Mouse (Mus musculus): ENCODE results near the gene Qrich2. TPM values are rescaled to one million over a fixed set of nuclear protein-coding genes. Genes with fewer than 3 reads are reported as not detected.
A peak's percentile ranks its signal among the peaks of the same experiment; 100 is the strongest.

Qrich2 gene
- polyA plus RNA-seq, 1 experiment from 2014 or later, result not detected

DNA sequence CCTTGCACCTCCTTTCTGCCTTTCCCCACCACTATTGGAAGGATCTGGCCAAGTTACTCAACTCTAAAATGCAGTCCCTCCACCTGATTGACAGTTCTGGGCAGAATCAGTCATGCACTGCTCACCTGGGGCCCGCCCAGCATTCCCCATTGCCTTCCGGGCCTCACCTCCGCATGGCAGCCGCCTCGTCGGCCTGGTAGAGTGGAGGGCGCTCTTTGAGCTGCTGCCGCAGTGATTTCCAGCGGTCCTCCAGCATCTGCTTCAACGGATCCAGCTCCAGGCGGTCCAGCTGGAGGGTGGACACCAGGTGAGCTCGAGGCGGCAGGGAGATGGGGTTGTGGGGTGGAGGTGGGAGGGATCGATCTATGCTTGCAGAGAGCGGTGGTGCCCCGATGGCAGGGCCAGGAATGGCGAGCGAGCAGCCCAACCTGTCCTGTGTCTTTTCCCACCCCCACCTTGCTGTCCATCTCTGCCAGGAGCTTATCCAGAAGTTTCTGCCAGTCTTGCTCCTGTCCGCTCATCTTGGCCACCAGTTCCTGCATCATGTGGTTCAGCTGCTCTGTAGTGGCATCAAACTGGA is 19.6 kb downstream of the Qrich2 start:
- Histone ChIP-seq H3K4me2 (ENCODE audit: low read depth, low read length, severe bottlenecking) (no peak overlapping the region), H3K27ac (ENCODE audit: low read depth, low read length) (no peak overlapping the region), H3K4me3 (ENCODE audit: low read depth, low read length) (no peak overlapping the region), H3K36me3 (ENCODE audit: control insufficient read depth, insufficient read depth, low read length) (no peaks in the 10 kb centered on the region), H3K9me3 (ENCODE audit: control insufficient read depth, low read length) (no peaks in the 10 kb centered on the region), H3K9ac (ENCODE audit: low read length) (no peak overlapping the region), H3K4me1 (replicated peaks; ENCODE audit: control insufficient read depth, insufficient read depth, low read length) (0 out of 2 replicates have a peak, but pooled peaks cover 1% of the 10 kb centered on the region), H3K27me3 (ENCODE audit: control insufficient read depth, insufficient read depth, low read length) (peaks cover 7% of the 10 kb centered on the region)
- no peak for DNase-seq (ENCODE audit: low spot score)
- 0 out of 2 replicates have a peak, but pooled peaks have one; percentile 15 for ATAC-seq (replicated peaks; ENCODE audit: low FRiP score)
- 14% methylated on average over 19 of the region's 19 CpGs for WGBS

DNA sequence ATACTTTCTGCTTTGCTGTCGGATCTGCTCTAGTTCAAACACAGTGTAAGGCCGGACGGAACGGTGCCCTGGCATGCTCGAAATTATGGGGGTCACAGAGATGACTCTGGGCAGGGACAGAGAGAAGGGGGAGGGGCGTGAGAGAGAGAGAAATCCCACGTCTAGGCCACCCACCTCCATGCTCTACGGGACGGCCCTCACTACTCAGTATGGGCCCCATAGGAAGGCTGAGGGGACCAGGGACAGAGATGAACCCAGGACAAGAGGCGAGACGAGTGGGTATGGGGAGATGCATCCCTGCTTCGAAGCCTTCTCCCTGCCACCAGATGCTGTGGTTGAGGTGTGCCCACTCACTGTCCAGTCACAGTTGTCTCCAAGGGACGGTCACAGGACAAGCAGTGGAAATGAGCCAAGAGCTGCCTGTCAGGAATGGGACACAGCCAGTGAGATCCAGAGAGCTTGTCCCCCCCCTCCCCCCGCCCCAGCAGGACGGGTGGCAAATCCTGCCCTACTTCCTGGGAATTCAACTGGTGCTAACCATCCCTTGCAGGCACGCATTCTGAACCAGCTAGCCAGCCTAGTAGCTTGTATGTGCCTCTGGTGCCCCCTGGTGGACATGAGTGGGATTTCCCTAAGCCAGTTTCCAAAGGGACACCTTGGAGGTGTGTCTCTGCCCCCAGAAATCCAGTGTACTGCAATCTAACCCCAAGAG is 20.3 kb downstream of the Qrich2 start:
- Histone ChIP-seq H3K27me3 (ENCODE audit: control insufficient read depth, insufficient read depth, low read length) (peaks cover 7% of the 10 kb centered on the region), H3K4me3 (ENCODE audit: low read depth, low read length) (no peak overlapping the region), H3K27ac (ENCODE audit: low read depth, low read length) (no peak overlapping the region), H3K4me2 (ENCODE audit: low read depth, low read length, severe bottlenecking) (no peak overlapping the region), H3K36me3 (ENCODE audit: control insufficient read depth, insufficient read depth, low read length) (no peaks in the 10 kb centered on the region), H3K9ac (ENCODE audit: low read length) (no peak overlapping the region), H3K9me3 (ENCODE audit: control insufficient read depth, low read length) (no peaks in the 10 kb centered on the region), H3K4me1 (replicated peaks; ENCODE audit: control insufficient read depth, insufficient read depth, low read length) (0 out of 2 replicates have a peak, but pooled peaks cover 1% of the 10 kb centered on the region)
- WGBS, result 32% methylated on average over 16 of the region's 16 CpGs
- ATAC-seq (replicated peaks; ENCODE audit: low FRiP score) (peak; percentile 30), DNase-seq (ENCODE audit: low spot score) (peak; percentile 97)

DNA sequence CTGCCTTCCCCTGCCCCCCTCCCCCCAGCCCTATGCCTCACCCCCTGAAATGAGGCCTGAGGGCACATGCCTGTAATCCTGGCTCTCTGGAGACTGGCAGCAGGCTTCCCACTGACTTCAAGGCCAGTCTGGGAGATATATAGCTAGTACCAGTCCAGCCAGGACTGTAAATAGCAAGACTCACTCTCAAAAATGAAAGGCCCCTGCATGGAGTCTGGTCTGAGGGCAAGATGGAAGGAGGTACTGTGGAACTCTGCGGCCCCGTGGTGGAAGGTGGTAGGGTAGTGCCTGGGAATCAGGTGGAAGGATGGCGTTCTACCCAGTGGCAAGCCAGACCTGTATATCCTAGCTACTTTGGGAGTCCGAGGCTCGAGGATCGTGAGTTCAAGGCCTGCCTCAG is 22.1 kb downstream of the Qrich2 start:
- no peak for ATAC-seq (replicated peaks; ENCODE audit: low FRiP score)
- 0 out of 2 replicates have a peak, but pooled peaks cover 1% of the 10 kb centered on the region for H3K4me1 ChIP-seq (replicated peaks; ENCODE audit: control insufficient read depth, insufficient read depth, low read length)

DNA sequence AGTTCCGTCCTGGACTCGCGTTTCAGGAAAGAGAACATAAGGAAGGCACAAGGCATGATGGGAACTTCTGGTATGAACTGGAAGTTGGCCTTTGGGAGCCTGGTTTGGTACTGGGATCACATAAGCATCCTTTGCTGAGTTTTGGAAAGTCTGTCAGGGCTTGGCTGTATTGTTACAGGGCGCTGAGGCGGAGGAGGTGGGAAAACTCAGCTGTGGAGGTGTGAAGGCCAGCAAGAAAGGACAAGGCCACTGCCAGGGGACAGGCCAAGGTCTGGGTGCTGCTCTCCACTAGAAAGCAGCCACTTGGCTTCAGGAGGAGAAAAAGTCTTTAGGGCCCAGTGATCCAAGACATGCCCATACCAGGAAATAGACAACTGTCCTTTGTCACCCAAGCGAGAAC is 22.7 kb downstream of the Qrich2 start:
- no peak overlapping the region for H3K4me3 ChIP-seq (ENCODE audit: low read depth, low read length)

More for the DNA sequence above, 22.1 kb downstream of the Qrich2 start:
- 0 out of 2 replicates have a peak, but pooled peaks cover 2% of the 10 kb centered on the region for H3K36me3 ChIP-seq (ENCODE audit: control insufficient read depth, insufficient read depth, low read length)
- H3K4me2 ChIP-seq (ENCODE audit: low read depth, low read length, severe bottlenecking), result no peak overlapping the region
- no peaks in the 10 kb centered on the region for H3K9me3 ChIP-seq (ENCODE audit: control insufficient read depth, low read length)
- WGBS, result 82% methylated on average over 6 of the region's 6 CpGs
- DNase-seq (ENCODE audit: low spot score), result no peak
- peaks cover 7% of the 10 kb centered on the region for H3K27me3 ChIP-seq (ENCODE audit: control insufficient read depth, insufficient read depth, low read length)
- H3K4me3 ChIP-seq (ENCODE audit: low read depth, low read length), result no peak overlapping the region
- no peak overlapping the region for H3K9ac ChIP-seq (ENCODE audit: low read length)
- no peak overlapping the region for H3K27ac ChIP-seq (ENCODE audit: low read depth, low read length)

DNA sequence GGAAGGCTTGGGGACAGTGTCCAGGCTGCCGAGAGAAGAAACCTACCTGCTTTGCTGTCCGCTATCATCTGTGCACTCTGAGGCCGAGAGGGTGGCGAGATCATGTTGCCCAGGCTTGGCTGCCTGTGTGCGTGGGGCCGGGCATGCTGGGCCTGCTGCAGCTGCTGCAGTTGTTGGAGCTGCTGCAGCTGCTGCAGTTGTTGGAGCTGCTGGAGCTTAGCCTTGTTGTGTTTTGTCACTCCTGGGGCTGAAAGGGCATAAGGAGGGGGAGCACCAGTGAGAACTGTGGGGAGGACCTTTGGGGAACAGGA is 23.2 kb downstream of the Qrich2 start:
- Histone ChIP-seq H3K9me3 (ENCODE audit: control insufficient read depth, low read length) (no peaks in the 10 kb centered on the region), H3K4me2 (ENCODE audit: low read depth, low read length, severe bottlenecking) (no peak overlapping the region), H3K9ac (ENCODE audit: low read length) (no peak overlapping the region), H3K4me3 (ENCODE audit: low read depth, low read length) (no peak overlapping the region), H3K36me3 (ENCODE audit: control insufficient read depth, insufficient read depth, low read length) (0 out of 2 replicates have a peak, but pooled peaks cover 2% of the 10 kb centered on the region), H3K27ac (ENCODE audit: low read depth, low read length) (no peak overlapping the region), H3K4me1 (replicated peaks; ENCODE audit: control insufficient read depth, insufficient read depth, low read length) (0 out of 2 replicates have a peak, but pooled peaks cover 1% of the 10 kb centered on the region), H3K27me3 (ENCODE audit: control insufficient read depth, insufficient read depth, low read length) (peaks cover 7% of the 10 kb centered on the region)
- DNase-seq (ENCODE audit: low spot score), result no peak
- ATAC-seq (replicated peaks; ENCODE audit: low FRiP score), result no peak
- WGBS, result 78% methylated on average over 6 of the region's 6 CpGs

More for the DNA sequence above, 22.7 kb downstream of the Qrich2 start:
- 87% methylated on average over 6 of the region's 6 CpGs for WGBS
- H3K4me1 ChIP-seq (replicated peaks; ENCODE audit: control insufficient read depth, insufficient read depth, low read length), result 0 out of 2 replicates have a peak, but pooled peaks cover 1% of the 10 kb centered on the region
- H3K9ac ChIP-seq (ENCODE audit: low read length), result no peak overlapping the region
- 0 out of 2 replicates have a peak, but pooled peaks cover 2% of the 10 kb centered on the region for H3K36me3 ChIP-seq (ENCODE audit: control insufficient read depth, insufficient read depth, low read length)
- H3K27me3 ChIP-seq (ENCODE audit: control insufficient read depth, insufficient read depth, low read length), result peaks cover 7% of the 10 kb centered on the region
- DNase-seq (ENCODE audit: low spot score), result no peak
- H3K4me2 ChIP-seq (ENCODE audit: low read depth, low read length, severe bottlenecking), result no peak overlapping the region
- no peak for ATAC-seq (replicated peaks; ENCODE audit: low FRiP score)
- no peak overlapping the region for H3K27ac ChIP-seq (ENCODE audit: low read depth, low read length)
- H3K9me3 ChIP-seq (ENCODE audit: control insufficient read depth, low read length), result no peaks in the 10 kb centered on the region

DNA sequence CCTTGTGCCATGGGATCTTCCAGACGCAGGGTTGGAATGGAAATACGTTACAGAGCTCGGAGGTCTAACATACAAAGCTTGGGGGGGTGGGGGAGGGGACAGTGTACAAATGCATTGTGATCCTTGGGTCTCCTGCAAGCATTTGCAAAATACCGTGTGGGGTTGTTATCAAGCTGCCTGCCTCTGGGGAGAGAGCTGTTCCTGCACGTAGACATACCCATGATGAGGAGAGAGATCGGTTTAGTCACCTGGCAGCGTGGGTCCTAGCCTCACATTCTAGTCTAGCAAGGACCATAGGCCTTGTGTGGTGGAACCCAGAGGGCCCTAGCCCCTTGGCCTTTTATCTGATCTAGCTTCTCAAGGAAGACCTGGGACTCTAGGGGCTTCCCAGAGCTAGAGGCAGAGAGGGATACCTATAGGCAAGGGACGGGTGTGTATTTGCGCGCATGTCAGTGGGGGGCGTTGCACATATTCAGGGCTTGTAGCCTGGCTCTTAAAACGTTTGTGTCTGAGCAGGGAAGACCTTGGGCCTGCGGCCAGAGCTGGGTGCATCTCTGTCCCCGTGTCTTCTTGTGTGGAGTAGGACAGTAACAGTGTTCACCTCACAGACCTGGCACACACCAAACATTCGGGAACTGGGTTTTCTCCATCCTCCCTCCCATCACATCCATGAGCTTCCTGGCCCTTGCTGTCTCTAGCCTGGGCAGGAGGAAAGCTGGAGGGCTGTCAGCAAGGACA is 23.7 kb downstream of the Qrich2 start:
- WGBS, result 87% methylated on average over 15 of the region's 15 CpGs
- Histone ChIP-seq H3K36me3 (ENCODE audit: control insufficient read depth, insufficient read depth, low read length) (peaks cover 6% of the 10 kb centered on the region; the same call in 1 of the 2 replicates), H3K9ac (ENCODE audit: low read length) (no peak overlapping the region), H3K4me2 (ENCODE audit: low read depth, low read length, severe bottlenecking) (no peak overlapping the region), H3K4me1 (replicated peaks; ENCODE audit: control insufficient read depth, insufficient read depth, low read length) (0 out of 2 replicates have a peak, but pooled peaks cover 1% of the 10 kb centered on the region), H3K27me3 (ENCODE audit: control insufficient read depth, insufficient read depth, low read length) (peaks cover 7% of the 10 kb centered on the region), H3K27ac (ENCODE audit: low read depth, low read length) (no peak overlapping the region), H3K9me3 (ENCODE audit: control insufficient read depth, low read length) (no peaks in the 10 kb centered on the region), H3K4me3 (ENCODE audit: low read depth, low read length) (no peak overlapping the region)
- no peak for ATAC-seq (replicated peaks; ENCODE audit: low FRiP score)
- DNase-seq (ENCODE audit: low spot score), result no peak

DNA sequence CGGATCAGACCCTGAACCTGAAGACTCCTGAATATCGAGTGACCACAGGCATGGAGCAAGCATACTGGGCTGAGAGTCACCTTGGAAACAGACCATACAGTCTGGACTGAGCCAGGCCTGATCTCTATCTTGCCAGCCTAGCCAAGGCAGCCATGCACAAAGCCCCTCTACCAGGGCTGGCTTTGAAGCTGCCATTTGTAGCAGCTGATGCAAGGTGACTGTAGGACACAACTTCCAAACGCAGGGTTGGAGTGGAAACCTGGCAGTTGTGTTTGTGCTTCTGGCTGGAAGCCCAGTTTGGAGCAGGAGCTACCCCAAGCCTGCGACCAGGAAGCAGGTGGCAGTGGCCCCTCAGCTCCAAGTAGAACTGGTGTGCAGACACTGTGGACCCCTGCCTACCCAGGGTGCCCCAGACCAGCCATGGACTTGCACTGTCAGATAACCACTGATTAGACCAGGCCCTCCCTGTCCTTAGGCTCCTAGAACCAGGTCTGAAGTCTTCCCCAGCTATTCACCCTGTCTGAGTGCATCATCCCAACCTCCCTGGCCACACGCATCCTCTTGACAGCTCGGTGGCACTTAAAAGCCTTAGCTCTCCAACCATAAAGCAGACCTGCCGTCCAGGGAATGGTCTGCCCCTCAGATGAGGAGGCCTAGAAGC is 25.5 kb downstream of the Qrich2 start:
- no peak overlapping the region for H3K4me2 ChIP-seq (ENCODE audit: low read depth, low read length, severe bottlenecking)
- H3K27ac ChIP-seq (ENCODE audit: low read depth, low read length), result no peak overlapping the region
- H3K4me1 ChIP-seq (replicated peaks; ENCODE audit: control insufficient read depth, insufficient read depth, low read length), result peaks cover 5% of the 10 kb centered on the region; the same call in 1 of the 2 replicates
- no peak overlapping the region for H3K9ac ChIP-seq (ENCODE audit: low read length)
- no peak for DNase-seq (ENCODE audit: low spot score)
- 86% methylated on average over 7 of the region's 7 CpGs for WGBS
- peaks cover 6% of the 10 kb centered on the region; the same call in 1 of the 2 replicates for H3K36me3 ChIP-seq (ENCODE audit: control insufficient read depth, insufficient read depth, low read length)
- no peak for ATAC-seq (replicated peaks; ENCODE audit: low FRiP score)
- no peaks in the 10 kb centered on the region for H3K27me3 ChIP-seq (ENCODE audit: control insufficient read depth, insufficient read depth, low read length)
- H3K9me3 ChIP-seq (ENCODE audit: control insufficient read depth, low read length), result no peaks in the 10 kb centered on the region
- H3K4me3 ChIP-seq (ENCODE audit: low read depth, low read length), result no peak overlapping the region

All from forebrain, embryonic 11.5 days (tissue).